Mouse (Mus musculus) adrenal gland, postnatal 14 days (tissue): ENCODE results near the gene Rtn4. TPM values are rescaled to one million over a fixed set of nuclear protein-coding genes. Genes with fewer than 3 reads are reported as not detected.
A peak's percentile ranks its signal among the peaks of the same experiment; 100 is the strongest.
"Not testable (repeated sequence)": the region's sequence is repeated elsewhere in the genome, so short reads cannot be mapped to it uniquely, and the experiment has no call there.

ENCODE experiments used
- DNase-seq: peaks from one replicate; pipeline ENCODE4 v3.0.0; 2021; ENCODE audit warnings: mixed read lengths
- total RNA-seq: library from RNA; stranded (reverse); gene quantifications from 2 replicates; pipeline ENCODE4 v1.2.3, GENCODE M21; 2021

The Rtn4 gene
- total RNA-seq, 1 experiment from 2014 or later, result 304 TPM

DNA sequence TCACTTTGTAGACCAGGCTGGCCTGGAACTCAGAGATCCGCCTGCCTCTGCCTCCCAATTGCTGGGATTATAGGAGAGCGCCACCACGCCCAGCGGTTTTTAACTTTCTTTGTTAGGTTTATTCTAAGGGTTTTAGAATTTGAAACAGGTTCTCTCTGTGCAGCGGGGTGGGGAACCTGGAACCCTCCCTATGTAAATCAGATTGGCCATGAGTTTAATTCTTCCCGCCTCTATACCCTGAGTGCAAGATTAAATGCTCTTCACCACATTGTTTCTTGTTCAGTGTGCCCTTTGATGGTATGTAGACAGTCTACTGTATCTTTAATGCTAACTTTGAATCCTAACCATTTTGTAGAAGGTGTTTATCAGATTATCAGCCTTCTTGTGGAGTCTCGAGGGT, 21.4 kb downstream of the Rtn4 start:
- DNase-seq, result no peak

DNA sequence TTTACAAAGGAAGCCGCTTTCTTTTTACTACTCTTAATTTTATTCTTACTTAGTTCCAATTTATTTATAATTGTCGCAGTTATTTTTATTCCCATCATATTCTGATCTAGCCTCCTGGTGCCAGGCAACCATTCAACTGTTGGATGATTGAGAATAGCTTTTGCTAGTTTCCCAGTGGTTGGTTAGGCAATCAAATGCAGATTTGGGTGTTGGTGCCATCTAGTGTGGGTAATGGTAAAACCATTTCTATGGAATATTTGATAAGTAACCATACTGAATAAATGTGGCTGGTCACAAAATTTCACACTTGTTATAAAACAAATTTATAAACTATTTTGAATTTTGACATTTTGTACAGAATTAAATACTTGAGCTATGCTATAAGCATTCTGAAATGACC, 22.0 kb downstream of the Rtn4 start:
- peak; percentile 25 for DNase-seq

DNA sequence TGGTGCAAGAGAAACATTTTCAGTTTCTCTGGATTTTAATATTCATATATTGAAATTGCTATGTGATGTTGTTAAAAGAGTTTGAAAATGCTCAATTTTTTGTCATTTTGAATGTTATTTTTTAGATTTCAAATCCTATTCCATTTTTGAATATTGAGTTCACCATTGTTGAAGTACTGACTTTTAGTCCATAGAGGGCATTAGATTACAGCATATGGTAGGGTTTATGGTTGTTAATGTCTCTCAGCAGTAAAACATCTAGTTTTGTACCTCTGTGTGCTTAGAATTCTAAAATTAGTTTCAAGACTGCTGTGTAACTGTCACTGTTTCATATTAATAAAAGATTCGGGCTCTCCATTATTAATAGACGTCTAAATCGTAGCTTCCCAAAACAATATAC, 22.8 kb downstream of the Rtn4 start:
- no peak for DNase-seq

DNA sequence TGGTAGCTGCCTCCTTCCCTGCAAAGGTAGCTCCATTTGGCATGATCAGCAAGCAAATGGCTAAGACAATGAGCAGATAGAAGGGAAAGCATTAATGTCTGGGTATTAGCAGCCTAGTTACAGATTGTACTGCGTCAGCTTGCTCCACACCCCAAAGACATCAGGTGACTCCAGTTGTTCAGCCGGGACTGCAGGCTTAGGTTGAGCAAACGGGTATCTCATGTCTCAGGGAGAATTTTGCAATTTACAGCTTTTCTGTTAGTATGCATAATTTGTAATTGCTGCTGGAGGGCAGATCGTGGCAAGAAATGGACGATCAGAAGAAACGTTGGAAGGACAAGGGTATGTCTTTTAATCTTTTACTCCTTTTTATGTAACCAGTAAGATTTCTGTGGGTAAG, 25.8 kb downstream of the Rtn4 start:
- peak; percentile 40 for DNase-seq

DNA sequence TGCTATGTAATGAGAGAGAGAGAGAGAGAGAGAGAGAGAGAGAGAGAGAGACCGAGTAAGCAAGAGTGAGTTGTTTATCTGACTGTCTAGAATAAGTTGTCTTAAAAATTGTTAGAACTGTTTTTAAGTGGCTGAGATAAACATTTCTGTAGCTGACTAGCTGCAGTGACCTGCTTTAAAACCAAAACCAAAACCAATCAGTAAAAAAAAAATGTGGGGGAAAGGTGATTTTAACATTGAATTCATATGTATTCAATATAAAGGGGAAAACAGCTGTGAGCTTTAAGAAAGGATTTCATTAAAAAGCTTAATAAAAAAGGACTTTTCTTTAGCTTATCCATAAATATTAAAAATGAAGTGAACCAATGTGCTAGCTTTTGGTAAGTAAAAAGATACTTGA, 26.9 kb downstream of the Rtn4 start:
- no peak for DNase-seq

DNA sequence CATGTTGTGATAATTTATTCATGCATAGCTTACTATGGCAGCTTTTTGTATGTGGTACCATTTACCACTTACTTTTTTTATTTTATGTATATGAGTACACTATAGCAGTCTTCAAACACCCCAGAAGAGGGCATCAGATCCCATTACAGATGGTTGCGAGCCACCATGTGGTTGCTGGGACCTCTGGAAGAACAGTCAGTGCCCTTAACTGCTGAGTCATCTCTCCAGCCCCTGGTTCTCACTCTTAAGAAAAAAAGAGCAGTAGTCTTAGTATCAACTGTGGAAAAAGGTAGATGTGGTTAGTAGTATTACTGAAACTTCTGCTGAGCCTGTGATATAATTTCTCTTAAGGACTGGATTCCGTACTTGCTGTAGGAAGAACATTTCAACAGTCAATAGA, 31.5 kb downstream of the Rtn4 start:
- DNase-seq, result no peak

DNA sequence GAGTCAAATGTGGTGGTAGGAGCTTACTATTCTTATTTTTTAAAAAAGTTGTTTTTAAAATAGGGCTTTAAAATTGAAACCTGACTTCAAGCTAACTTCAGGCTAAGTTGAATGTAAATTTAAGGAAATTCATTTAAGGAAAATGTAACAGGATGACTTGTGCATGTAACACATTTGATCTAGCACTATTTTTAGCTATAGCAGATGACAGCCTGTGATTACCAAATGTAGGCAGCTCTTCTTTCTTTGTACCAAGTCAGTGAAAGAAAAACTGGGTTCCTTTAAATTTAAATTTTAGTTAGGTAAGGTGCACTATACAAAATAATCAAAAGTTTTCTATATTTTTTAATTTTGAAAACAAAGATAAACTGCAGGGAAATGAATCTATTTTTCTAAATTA, 32.4 kb downstream of the Rtn4 start:
- no peak for DNase-seq

DNA sequence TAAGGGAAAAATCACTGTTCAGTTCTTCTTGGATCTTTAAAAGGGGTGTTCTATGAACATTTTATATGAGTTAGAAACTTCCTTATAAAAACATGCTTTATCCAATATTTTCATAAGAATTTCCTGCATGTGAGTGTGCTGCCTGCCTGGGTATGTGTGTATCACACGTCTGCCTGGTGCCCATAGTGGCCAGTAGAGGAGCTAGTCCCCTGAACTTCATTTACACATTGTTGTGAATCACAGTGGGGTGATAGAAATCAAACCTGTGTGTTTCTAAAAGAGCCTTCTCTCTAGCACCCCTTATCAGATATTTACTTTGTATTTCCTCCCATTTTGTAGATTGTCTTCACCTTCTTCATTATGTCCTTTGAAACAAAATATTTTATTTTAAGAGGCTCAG, 32.9 kb downstream of the Rtn4 start:
- DNase-seq, result no peak

DNA sequence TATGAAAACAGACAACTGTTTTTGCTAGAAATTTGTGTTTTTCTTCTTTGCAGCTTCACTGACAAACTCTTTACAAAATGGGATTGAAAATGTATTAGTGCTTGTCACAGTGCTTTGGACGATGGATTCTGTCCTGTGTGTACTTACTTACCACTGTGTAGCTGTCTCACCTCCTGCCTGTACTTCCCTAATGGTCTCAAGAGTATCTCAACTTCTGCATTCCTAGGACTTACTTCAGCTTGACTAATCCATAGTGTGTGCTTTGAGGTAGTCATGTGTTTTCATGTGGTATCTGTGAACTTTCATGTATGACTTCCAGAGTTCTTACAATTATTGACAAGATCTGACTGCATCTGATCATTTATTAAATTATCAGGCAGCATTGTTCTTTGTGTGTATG, 35.2 kb downstream of the Rtn4 start:
- DNase-seq, result no peak

DNA sequence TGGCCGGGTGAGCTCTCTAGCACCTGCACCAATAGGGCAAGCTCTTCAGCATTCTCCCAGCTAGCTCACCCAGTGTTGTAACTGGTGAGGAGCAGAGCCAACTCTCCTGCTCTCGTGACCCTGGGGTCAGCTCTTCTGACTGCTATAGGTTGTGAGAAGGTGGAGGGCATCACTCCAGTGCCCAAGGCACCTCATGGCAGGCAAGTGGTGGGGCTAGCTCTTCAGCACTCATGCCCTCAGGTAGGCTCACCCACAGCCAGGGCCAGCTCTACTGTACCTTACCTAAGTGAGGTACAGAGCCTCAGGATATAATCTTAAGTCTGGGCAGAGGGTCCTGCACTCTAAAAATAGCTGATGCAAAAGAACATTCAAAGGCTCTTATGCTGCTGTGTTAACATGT, 47.0 kb downstream of the Rtn4 start:
- no peak for DNase-seq

DNA sequence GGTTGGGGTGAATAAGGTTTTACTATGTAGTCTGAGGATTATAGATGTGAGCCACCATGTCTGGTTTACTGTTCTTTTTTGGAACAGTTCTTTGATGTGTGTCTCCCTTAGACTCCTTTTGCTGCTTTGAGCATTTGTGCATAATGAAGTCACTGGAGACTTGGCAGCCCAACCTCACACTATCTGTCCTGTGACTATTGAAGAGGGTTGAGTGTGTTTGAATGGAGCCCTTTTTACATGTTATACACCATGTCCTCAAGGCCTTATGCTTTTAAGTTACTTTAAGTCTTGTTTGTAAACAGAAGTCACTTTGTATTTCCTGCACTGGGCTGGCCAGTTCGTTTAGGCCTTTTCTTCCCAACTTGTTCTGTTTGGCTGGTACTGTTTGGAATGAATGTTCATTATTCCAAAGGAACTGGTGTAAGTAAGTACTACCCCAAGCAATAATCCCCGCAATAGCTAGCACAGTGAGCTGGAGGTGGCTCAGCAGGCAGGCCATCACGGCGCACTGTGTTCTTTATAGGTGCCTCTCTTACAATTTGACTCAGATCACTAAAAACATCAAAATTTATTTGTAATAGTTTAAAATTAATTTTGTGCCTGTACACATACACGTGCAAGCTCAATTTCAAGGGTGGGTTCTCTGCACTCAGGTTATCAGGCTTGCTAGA, 52.1 kb downstream of the Rtn4 start:
- DNase-seq, result no peak

DNA sequence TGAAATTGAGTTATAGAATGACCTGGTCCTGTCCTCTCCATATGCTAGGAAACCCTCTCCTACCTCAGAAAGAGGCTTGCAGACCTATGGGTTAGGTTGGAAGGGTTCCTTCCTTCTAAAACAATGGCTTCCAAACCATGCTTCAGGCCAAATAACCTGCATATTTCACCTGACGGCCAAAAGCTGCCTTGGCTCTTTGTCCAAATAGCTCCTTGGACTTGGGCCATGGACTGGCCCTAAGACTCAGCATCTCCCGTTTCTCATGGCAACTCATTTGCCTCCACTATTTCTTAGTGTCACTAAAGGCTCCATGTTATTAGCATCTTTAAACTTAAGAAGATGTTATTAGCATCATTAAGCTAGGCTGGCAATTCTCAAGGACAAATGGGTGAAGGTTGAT, 52.8 kb downstream of the Rtn4 start:
- no peak for DNase-seq

DNA sequence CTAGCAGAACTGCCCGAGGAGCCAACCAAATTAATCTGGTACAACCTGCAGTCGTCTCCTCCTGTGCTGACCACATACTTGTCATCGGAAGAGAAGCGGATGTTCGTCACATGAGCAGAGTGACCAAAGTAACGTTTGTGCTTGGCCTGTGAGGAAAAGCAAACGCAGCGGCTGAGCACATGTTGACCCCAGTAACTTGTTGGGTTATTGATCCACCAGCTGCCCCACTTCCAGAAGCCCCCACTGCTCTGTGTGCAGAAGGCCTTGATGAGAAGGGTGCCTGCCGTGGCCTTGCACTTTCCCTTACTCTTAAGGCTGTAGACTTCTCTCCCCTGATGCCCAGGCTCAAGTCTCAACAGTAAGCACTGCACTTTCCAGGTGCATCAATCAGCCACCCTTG, 53.5 kb downstream of the Rtn4 start:
- DNase-seq, result no peak

DNA sequence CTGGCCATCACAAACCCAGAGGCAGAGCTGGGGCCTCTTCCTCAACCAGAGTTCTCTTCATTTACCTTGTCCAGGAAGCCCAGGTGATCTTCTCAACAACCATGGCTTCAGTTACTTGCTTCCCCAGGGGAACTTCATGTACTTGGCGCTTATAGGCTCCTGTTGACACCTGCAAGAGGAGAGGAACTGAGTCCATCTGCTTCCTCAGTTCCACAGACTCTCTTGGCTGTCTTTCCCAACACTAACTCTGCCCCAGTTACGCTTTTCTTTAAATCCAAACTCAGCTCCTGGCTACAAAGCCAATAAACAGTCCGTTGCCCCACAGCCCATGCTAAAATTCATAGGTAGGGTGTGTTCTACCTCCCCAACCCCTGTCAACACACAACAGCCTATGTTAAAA, 54.6 kb downstream of the Rtn4 start:
- no peak for DNase-seq

DNA sequence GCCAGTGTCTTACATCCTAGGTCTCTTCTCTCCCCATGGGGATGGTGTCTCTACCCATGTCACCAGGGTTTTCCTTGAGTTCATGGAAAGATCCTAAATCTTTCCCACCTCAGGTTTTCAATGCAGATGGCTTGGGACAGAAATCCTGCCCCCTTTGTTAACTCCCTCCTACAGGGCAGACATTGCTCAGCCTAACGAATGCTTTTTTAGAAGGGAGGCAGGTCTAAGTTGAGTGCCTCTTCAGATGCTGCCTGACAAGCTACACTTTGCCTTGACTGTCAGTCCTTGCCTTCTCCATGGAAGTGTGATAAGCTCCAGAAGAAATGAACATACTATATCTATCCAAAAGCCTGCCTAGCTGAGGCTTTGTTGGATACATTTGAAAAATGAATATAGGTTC, 55.1 kb downstream of the Rtn4 start:
- no peak for DNase-seq

DNA sequence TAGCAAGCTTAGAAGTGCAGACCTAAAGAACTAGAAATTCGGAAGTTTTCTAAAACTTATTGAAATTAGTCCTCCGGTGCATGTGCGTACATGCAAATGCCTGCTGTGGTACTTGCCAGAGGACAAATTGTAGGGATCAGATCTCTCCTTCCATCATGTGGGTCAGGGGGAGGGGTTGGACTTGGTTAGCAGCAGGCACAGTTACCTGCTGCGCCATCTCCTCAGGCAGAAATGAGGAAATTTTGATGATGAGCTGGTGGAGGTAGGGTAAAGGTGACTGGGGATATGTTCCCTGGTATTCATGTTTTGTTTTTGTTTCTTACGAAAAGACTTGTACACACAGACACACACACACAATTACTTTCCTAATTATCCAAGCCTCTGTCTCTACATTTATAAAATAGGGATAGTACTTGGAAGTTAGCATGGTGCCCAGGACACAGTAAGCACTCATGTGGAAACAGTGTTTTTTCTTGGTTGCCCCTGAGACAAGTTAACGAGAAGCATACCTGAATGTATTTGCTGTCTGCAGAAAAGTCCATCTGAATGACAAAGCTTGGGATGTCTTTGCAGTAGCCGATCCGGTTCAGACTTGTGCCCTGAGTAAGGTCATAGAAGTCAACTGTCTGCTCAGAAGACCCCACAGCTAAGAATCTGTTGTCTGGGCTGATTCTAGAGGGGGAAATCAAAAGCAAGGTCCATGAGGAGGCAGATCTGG, 56.2 kb downstream of the Rtn4 start:
- no peak for DNase-seq

DNA sequence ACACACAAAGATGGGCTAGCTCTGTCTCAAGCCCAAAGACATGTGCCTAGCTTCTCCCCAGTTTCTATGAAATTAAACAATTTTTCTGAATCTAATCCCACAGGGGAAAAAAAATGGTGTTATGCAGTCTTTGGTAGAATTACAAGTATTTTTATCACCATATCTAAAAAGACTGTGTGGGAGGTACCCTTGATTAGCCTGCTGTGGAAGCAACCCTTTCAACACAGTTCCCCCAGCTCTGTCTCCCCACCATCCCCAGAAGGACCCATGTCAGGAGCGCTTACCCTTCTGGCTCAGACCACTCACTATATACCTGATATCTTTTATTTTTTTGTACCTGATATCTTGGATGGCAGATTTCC, 56.7 kb downstream of the Rtn4 start:
- no peak for DNase-seq

DNA sequence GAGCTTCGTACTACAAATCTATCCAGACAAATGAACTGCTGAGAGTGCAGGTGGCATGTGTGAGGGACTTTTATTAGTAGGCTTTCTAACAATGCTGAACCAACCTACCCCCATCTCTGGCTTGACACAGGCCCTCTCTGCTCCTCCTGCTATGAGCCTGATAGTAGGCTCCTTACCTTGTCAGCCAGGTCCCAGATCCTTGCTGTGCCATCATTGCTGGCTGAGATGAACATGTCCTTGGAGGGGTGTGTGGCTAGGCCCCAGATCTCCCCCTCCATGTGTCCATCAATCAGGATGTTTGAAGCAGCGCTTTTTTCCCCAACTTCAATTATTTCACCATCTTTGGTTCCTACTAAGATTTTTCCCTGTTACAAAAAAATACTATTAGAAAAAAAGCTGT, 58.3 kb downstream of the Rtn4 start:
- no peak for DNase-seq

DNA sequence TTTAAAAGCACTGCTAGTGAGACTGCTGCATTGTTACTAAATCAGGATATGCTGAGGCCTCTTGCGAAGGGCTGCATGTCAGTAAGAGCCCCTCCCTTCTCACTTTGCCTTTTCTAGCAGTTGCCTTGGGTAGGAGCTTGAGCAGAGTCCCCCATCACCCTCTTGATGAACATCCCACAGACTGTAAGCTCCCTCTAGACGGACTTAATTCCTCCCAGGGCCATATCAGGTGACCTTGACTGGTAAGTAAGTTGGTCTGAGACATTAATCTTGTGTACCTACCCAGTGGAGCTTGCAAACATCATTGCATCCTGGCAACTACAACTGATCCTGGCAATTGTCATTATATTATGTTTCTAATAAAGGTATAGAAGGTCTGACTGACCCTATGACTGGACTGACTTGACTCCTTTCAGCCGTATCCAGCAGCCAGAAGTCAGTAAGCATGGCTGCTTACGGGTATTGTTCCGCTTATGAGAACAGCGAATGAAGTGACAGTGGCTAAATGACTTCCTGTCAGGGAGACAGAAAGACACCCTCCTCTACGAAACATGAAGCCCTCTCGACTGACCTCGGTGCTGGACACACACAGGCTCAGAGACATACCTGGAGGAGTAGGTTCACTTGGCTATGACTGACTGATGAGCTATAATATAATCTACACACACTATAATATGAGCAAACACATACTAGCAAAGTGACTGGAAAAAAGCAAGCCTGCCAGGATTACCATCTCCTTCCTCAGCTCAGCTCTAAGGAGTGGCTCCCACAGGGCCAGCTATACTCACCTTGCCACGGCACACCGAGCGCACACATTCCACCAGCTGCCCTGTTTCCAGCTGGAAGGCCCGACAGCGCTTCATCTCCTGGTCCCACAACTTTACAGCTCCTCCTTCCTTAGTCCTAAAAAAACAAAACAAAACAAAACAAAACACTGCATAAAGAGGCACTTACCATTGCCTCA, 59.2 kb downstream of the Rtn4 start:
- DNase-seq, result no peak

DNA sequence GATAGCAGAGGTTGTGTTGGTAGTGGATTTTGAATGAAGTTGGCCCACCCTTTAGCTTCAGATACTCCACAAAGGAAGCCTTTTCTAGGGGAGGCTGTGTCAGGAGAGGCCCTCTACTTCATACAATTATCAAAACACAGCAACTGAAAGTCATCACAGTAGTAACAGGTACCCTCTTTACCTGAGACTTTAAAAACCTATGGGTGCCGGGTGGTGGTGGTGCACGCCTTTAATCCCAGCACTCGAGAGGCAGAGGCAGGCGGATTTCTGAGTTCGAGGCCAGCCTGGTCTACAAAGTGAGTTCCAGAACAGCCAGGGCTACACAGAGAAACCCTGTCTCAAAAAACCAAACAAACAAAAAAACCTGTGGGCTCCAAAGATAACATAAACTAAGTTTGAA, 63.3 kb downstream of the Rtn4 start:
- not testable (repeated sequence) for DNase-seq

DNA sequence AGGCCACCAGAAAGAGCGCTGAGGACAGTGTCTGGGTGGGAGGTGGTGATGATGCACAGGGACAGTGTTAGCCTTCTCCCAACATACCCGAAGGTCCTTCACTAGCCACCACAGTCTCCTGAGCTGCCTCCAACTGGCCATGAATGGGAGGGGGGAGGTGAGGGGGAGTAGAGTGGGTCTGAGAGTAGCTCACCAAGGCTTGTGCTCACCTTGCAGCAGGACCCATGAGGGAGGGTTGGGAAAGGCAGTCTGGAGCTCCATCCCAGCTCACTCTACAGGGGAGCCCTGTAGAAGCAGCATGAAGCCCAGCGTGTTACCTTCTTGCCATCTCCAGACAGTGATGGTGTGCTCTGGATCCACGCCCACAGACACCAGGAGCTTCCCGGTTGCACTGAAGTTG, 65.9 kb downstream of the Rtn4 start:
- DNase-seq, result no peak

DNA sequence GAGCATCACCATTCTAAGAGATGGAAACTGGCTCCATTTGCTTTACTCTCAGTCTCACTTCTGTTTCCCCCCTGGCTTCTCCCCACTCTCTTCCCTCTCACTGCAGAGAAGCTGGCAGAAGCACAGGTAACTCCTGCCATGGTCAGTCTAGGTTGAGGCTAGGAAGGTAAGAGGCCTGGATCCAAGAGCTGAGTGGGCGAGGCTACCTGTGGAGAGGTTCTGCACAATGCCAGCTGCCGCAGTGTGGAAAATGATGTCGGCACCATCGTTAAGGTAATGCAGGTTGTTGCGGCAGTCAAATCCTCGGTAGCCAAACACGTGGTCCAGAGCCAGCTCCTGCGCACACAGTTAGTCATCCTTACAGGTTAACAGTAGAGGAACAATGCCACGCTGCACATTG, 68.6 kb downstream of the Rtn4 start:
- no peak for DNase-seq

DNA sequence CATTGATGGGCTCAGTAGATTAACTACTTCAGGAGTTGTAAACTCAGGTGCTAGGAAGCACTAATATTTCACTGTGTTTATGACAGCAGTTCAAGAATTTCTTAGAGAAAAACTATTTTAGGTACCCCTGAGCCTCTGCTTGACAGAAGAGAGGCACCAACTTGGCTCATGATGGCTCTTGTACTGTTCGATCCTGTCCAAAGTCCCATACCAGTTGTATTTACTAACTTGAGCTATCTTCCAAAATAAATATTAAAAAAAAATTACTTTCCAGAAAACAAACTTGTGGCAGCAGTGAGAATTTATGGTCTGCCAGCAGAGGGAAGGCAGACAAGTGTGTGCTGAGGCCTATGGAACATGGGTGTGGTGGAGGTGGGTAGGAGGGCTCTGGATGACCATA, 70.0 kb downstream of the Rtn4 start:
- DNase-seq, result no peak
